Mouse (Mus musculus): ENCODE data around the gene Ascc1.
"Not testable (repeated sequence)": the region's sequence is repeated elsewhere in the genome, so short reads cannot be mapped to it uniquely, and the experiment has no call there.

The Ascc1 gene

GRCm38 (mm10) chr10:59977715-59978343, 24.8 kb upstream of the Ascc1 start:
- DNase-seq (ENCODE audit: low read depth, low spot score) = no peak

GRCm38 (mm10) chr10:59978401-59978800, 24.2 kb upstream of the Ascc1 start:
- DNase-seq (ENCODE audit: low read depth, low spot score) = no peak

- no peak for DNase-seq (ENCODE audit: low read depth, low spot score)
These were observed 23.5 kb upstream of the Ascc1 start for GRCm38 (mm10) chr10:59978873-59979743.

GRCm38 (mm10) chr10:59980815-59981244, 21.8 kb upstream of the Ascc1 start:
- no peak for DNase-seq (ENCODE audit: low read depth, low spot score)

- no peak for DNase-seq (ENCODE audit: low read depth, low spot score)
These were observed 21.3 kb upstream of the Ascc1 start for GRCm38 (mm10) chr10:59981336-59981735.

- DNase-seq (ENCODE audit: low read depth, low spot score) = no peak
These were observed 20.8 kb upstream of the Ascc1 start for GRCm38 (mm10) chr10:59981792-59982191.

GRCm38 (mm10) chr10:59982379-59982873, 20.2 kb upstream of the Ascc1 start:
- no peak for DNase-seq (ENCODE audit: low read depth, low spot score)

GRCm38 (mm10) chr10:59988036-59988435, 14.6 kb upstream of the Ascc1 start:
- DNase-seq (ENCODE audit: low read depth, low spot score) = no peak

GRCm38 (mm10) chr10:59990393-59990792, 12.2 kb upstream of the Ascc1 start:
- no peak for DNase-seq (ENCODE audit: low read depth, low spot score)

- DNase-seq (ENCODE audit: low read depth, low spot score) = no peak
These were observed 11.2 kb upstream of the Ascc1 start for GRCm38 (mm10) chr10:59991262-59991880.

GRCm38 (mm10) chr10:59992024-59992423, 10.6 kb upstream of the Ascc1 start:
- DNase-seq (ENCODE audit: low read depth, low spot score) = no peak

GRCm38 (mm10) chr10:59993813-59994212, 8.8 kb upstream of the Ascc1 start:
- not testable (repeated sequence) for DNase-seq (ENCODE audit: low read depth, low spot score)

GRCm38 (mm10) chr10:59995889-59996288, 6.7 kb upstream of the Ascc1 start:
- no peak for DNase-seq (ENCODE audit: low read depth, low spot score)

- DNase-seq (ENCODE audit: low read depth, low spot score) = peak; percentile 54
These were observed 5.0 kb upstream of the Ascc1 start for GRCm38 (mm10) chr10:59997591-59997990.

- DNase-seq (ENCODE audit: low read depth, low spot score) = no peak
These were observed 3.5 kb upstream of the Ascc1 start for GRCm38 (mm10) chr10:59999057-59999456.

- DNase-seq (ENCODE audit: low read depth, low spot score) = not testable (repeated sequence)
These were observed 942 bp upstream of the Ascc1 start for GRCm38 (mm10) chr10:60001663-60002062.

GRCm38 (mm10) chr10:60002203-60002602, 402 bp upstream of the Ascc1 start:
- DNase-seq (ENCODE audit: low read depth, low spot score) = no peak

- no peak for DNase-seq (ENCODE audit: low read depth, low spot score)
These were observed 678 bp downstream of the Ascc1 start for GRCm38 (mm10) chr10:60003213-60003752.

GRCm38 (mm10) chr10:60003847-60004246, 1.2 kb downstream of the Ascc1 start:
- no peak for DNase-seq (ENCODE audit: low read depth, low spot score)

- no peak for DNase-seq (ENCODE audit: low read depth, low spot score)
These were observed 2.7 kb downstream of the Ascc1 start for GRCm38 (mm10) chr10:60005264-60005663.

- DNase-seq (ENCODE audit: low read depth, low spot score) = no peak
These were observed 6.5 kb downstream of the Ascc1 start for GRCm38 (mm10) chr10:60009115-60009514.

- no peak for DNase-seq (ENCODE audit: low read depth, low spot score)
These were observed 13.6 kb downstream of the Ascc1 start for GRCm38 (mm10) chr10:60016223-60016622.

Data from embryo, embryonic 11.5 days (tissue).